Mouse (Mus musculus) olfactory bulb, adult 2 months (tissue): ENCODE measurements at regions not wholly inside any gene's neighbourhood (a gene's known extent, or its start where the extent isn't known, plus 50 kb on each side); places are given as distances from the start of the nearest gene placed in this dataset.

Experiments
- CTCF ChIP-seq: fragments of 200-500 bp; IDR thresholded peaks from 2 replicates; pipeline ENCODE4 v1.5.1; 2012; ENCODE audit warnings: low read depth, mild to moderate bottlenecking, low read length, moderate library complexity; ENCODE audit not compliant: insufficient read depth
- POLR2A ChIP-seq: fragments of 200-500 bp; IDR thresholded peaks from 2 replicates; pipeline ENCODE4 v1.6.1; 2012; ENCODE audit warnings: mild to moderate bottlenecking, low read depth, low read length, moderate library complexity; ENCODE audit not compliant: insufficient read depth

- no peak for TF ChIP-seq POLR2A
- TF ChIP-seq CTCF, result no peak
These were observed 319.8 kb downstream of the Hlx start for GRCm38 (mm10) chr1:184412596-184412995.
